Mouse (Mus musculus): Measurements from ENCODE around the gene Crtam. TPM values are rescaled to one million over a fixed set of nuclear protein-coding genes. Genes with fewer than 3 reads are reported as not detected.

Crtam gene
- 0.09 and 0.18 TPM in 2 replicates for polyA plus RNA-seq (2015; fragmentation: Nextera tagmentation; extraction: Ambion mirVana)

GRCm38 (mm10) chr9:41004415-41004814, at the start of gene Crtam:
Gene Crtam (minus strand): TSS chr9:41004628.
- ATAC-seq: no peak
- WGBS: 45% methylated on average over 4 of the region's 4 CpGs

GRCm38 (mm10) chr9:41054166-41054565, 49.7 kb upstream of the Crtam start:
- 85% methylated on average over 9 of the region's 9 CpGs for WGBS
- H3K27me3 ChIP-seq (replicated peaks; ENCODE audit: control insufficient read depth, insufficient read depth, low read length): no peaks in the 10 kb centered on the region
- no peak overlapping the region for H3K9ac ChIP-seq (ENCODE audit: low read depth, low read length)
- H3K36me3 ChIP-seq (ENCODE audit: control insufficient read depth, insufficient read depth, low read length): no peaks in the 10 kb centered on the region
- no peak overlapping the region for H3K4me2 ChIP-seq (ENCODE audit: low read depth, low read length)
- H3K4me3 ChIP-seq (ENCODE audit: low read length): no peak overlapping the region
- no peaks in the 10 kb centered on the region for H3K4me1 ChIP-seq (ENCODE audit: control insufficient read depth, insufficient read depth, low read length)
- H3K27ac ChIP-seq (ENCODE audit: low read length): no peak overlapping the region
- no peak for ATAC-seq
- no peaks in the 10 kb centered on the region for H3K9me3 ChIP-seq (ENCODE audit: control insufficient read depth, low read length)

More at GRCm38 (mm10) chr9:41004415-41004814, at the start of gene Crtam:
- Histone ChIP-seq H3K27me3 (replicated peaks; ENCODE audit: control insufficient read depth, insufficient read depth, low read length) (no peaks in the 10 kb centered on the region), H3K27ac (ENCODE audit: low read length) (no peak within 1 kb of the TSS), H3K4me3 (ENCODE audit: low read length) (no peak within 1 kb of the TSS), H3K4me2 (ENCODE audit: low read depth, low read length) (no peak within 1 kb of the TSS), H3K9ac (ENCODE audit: low read depth, low read length) (no peak within 1 kb of the TSS), H3K9me3 (ENCODE audit: control insufficient read depth, low read length) (no peaks in the 10 kb centered on the region), H3K4me1 (ENCODE audit: control insufficient read depth, insufficient read depth, low read length) (no peaks in the 10 kb centered on the region), H3K36me3 (ENCODE audit: control insufficient read depth, insufficient read depth, low read length) (no peaks in the 10 kb centered on the region)

DNA sequence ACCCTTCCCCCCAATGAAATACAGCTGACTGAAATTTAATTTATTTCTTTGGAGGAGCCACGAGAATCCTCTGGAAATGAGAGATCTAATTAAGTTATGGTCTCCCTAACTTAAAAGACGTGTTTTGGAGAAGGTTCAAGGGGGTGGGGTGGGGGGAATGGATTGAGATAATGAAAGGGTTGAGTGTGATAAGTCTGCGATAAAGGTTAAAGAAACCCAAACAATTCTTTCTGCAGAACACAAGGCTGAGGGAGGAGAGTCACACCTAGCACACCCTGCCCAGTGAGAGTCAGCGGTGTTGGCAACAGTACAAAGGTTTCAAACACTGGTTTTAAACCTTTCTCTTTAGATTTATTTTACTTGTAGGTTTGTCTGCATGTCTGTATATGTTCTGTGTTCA, 49.0 kb upstream of the Crtam start:
- Histone ChIP-seq H3K9ac (ENCODE audit: low read depth, low read length) (no peak overlapping the region), H3K4me2 (ENCODE audit: low read depth, low read length) (no peak overlapping the region), H3K4me1 (ENCODE audit: control insufficient read depth, insufficient read depth, low read length) (no peaks in the 10 kb centered on the region), H3K36me3 (ENCODE audit: control insufficient read depth, insufficient read depth, low read length) (no peaks in the 10 kb centered on the region), H3K27ac (ENCODE audit: low read length) (no peak overlapping the region), H3K27me3 (replicated peaks; ENCODE audit: control insufficient read depth, insufficient read depth, low read length) (no peaks in the 10 kb centered on the region), H3K4me3 (ENCODE audit: low read length) (no peak overlapping the region), H3K9me3 (ENCODE audit: control insufficient read depth, low read length) (no peaks in the 10 kb centered on the region)
- WGBS: 60% methylated on average over 4 of the region's 4 CpGs
- no peak for ATAC-seq

- Histone ChIP-seq H3K4me1 (ENCODE audit: control insufficient read depth, insufficient read depth, low read length) (no peaks in the 10 kb centered on the region), H3K9me3 (ENCODE audit: control insufficient read depth, low read length) (no peaks in the 10 kb centered on the region), H3K4me3 (ENCODE audit: low read length) (no peak overlapping the region), H3K27me3 (replicated peaks; ENCODE audit: control insufficient read depth, insufficient read depth, low read length) (no peaks in the 10 kb centered on the region), H3K9ac (ENCODE audit: low read depth, low read length) (no peak overlapping the region), H3K4me2 (ENCODE audit: low read depth, low read length) (no peak overlapping the region), H3K36me3 (ENCODE audit: control insufficient read depth, insufficient read depth, low read length) (no peaks in the 10 kb centered on the region), H3K27ac (ENCODE audit: low read length) (no peak overlapping the region)
- no peak for ATAC-seq
- WGBS: 57% methylated on average over 11 of the region's 11 CpGs
These were observed 46.9 kb upstream of the Crtam start for GRCm38 (mm10) chr9:41051080-41051932.

- Histone ChIP-seq H3K27ac (ENCODE audit: low read length) (no peak overlapping the region), H3K27me3 (replicated peaks; ENCODE audit: control insufficient read depth, insufficient read depth, low read length) (no peaks in the 10 kb centered on the region), H3K9ac (ENCODE audit: low read depth, low read length) (no peak overlapping the region), H3K4me1 (ENCODE audit: control insufficient read depth, insufficient read depth, low read length) (no peaks in the 10 kb centered on the region), H3K36me3 (ENCODE audit: control insufficient read depth, insufficient read depth, low read length) (no peaks in the 10 kb centered on the region), H3K9me3 (ENCODE audit: control insufficient read depth, low read length) (no peaks in the 10 kb centered on the region), H3K4me2 (ENCODE audit: low read depth, low read length) (no peak overlapping the region), H3K4me3 (ENCODE audit: low read length) (no peak overlapping the region)
- no peak for ATAC-seq
- WGBS: 55% methylated on average over 12 of the region's 12 CpGs
These were observed 46.1 kb upstream of the Crtam start for GRCm38 (mm10) chr9:41050331-41051079.

GRCm38 (mm10) chr9:41049282-41049681, 44.9 kb upstream of the Crtam start:
- Histone ChIP-seq H3K36me3 (ENCODE audit: control insufficient read depth, insufficient read depth, low read length) (no peaks in the 10 kb centered on the region), H3K9ac (ENCODE audit: low read depth, low read length) (no peak overlapping the region), H3K27ac (ENCODE audit: low read length) (no peak overlapping the region), H3K4me1 (ENCODE audit: control insufficient read depth, insufficient read depth, low read length) (no peaks in the 10 kb centered on the region), H3K27me3 (replicated peaks; ENCODE audit: control insufficient read depth, insufficient read depth, low read length) (no peaks in the 10 kb centered on the region), H3K9me3 (ENCODE audit: control insufficient read depth, low read length) (no peaks in the 10 kb centered on the region), H3K4me3 (ENCODE audit: low read length) (no peak overlapping the region), H3K4me2 (ENCODE audit: low read depth, low read length) (no peak overlapping the region)
- ATAC-seq: no peak
- WGBS: 83% methylated on average over 7 of the region's 7 CpGs

DNA sequence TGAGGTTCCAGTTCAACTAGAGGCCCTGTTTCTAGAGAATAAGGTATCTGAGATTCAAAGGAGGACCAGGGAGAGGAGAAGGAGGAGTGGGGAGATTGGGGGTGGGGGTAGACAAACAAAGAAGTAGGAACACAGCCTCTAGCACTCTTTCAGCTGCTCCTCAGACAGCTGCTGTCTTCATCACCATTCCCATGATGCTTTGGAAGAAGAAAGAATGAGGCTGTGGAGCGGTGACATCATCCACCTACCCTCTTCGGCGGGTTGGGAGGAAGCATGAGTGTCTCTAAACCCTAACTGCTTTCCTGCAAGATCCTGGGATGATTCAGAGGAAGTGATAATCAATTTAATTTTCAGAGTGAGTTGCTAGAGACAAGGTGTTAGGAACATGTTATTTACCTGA, 44.4 kb upstream of the Crtam start:
- no peak overlapping the region for H3K27ac ChIP-seq (ENCODE audit: low read length)
- H3K4me1 ChIP-seq (ENCODE audit: control insufficient read depth, insufficient read depth, low read length): no peaks in the 10 kb centered on the region
- H3K4me3 ChIP-seq (ENCODE audit: low read length): no peak overlapping the region
- no peaks in the 10 kb centered on the region for H3K27me3 ChIP-seq (replicated peaks; ENCODE audit: control insufficient read depth, insufficient read depth, low read length)
- no peak overlapping the region for H3K9ac ChIP-seq (ENCODE audit: low read depth, low read length)
- WGBS: 76% methylated on average over 3 of the region's 3 CpGs
- no peaks in the 10 kb centered on the region for H3K9me3 ChIP-seq (ENCODE audit: control insufficient read depth, low read length)
- ATAC-seq: no peak
- H3K4me2 ChIP-seq (ENCODE audit: low read depth, low read length): no peak overlapping the region
- H3K36me3 ChIP-seq (ENCODE audit: control insufficient read depth, insufficient read depth, low read length): no peaks in the 10 kb centered on the region

DNA sequence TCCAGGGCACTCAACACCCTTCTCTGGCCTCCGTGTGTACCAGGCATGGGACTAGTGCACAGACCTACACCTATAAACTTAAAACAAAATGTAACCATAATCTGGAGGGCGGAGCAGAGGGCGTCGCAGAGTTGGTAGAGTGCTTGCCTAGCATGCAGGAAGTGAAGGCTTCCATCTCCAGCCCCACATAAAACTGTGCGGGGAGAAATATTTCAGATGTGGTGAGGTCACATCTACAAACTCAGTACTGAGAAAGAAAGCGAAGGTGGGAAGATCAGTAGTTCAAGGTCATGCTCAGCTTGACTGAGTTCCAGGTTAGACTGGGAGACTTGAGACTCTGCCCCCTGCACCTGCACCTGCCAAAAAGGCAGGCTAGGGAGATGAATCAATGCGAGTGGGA, 43.8 kb upstream of the Crtam start:
- no peaks in the 10 kb centered on the region for H3K4me1 ChIP-seq (ENCODE audit: control insufficient read depth, insufficient read depth, low read length)
- WGBS: 92% methylated on average over 7 of the region's 7 CpGs
- no peak overlapping the region for H3K27ac ChIP-seq (ENCODE audit: low read length)
- no peaks in the 10 kb centered on the region for H3K36me3 ChIP-seq (ENCODE audit: control insufficient read depth, insufficient read depth, low read length)
- H3K9ac ChIP-seq (ENCODE audit: low read depth, low read length): no peak overlapping the region
- ATAC-seq: no peak
- no peaks in the 10 kb centered on the region for H3K9me3 ChIP-seq (ENCODE audit: control insufficient read depth, low read length)
- H3K4me3 ChIP-seq (ENCODE audit: low read length): no peak overlapping the region
- no peaks in the 10 kb centered on the region for H3K27me3 ChIP-seq (replicated peaks; ENCODE audit: control insufficient read depth, insufficient read depth, low read length)
- H3K4me2 ChIP-seq (ENCODE audit: low read depth, low read length): no peak overlapping the region

GRCm38 (mm10) chr9:41047654-41048053, 43.2 kb upstream of the Crtam start:
- Histone ChIP-seq H3K36me3 (ENCODE audit: control insufficient read depth, insufficient read depth, low read length) (no peaks in the 10 kb centered on the region), H3K9me3 (ENCODE audit: control insufficient read depth, low read length) (no peaks in the 10 kb centered on the region), H3K27ac (ENCODE audit: low read length) (no peak overlapping the region), H3K27me3 (replicated peaks; ENCODE audit: control insufficient read depth, insufficient read depth, low read length) (no peaks in the 10 kb centered on the region), H3K4me2 (ENCODE audit: low read depth, low read length) (no peak overlapping the region), H3K4me3 (ENCODE audit: low read length) (no peak overlapping the region), H3K9ac (ENCODE audit: low read depth, low read length) (no peak overlapping the region), H3K4me1 (ENCODE audit: control insufficient read depth, insufficient read depth, low read length) (no peaks in the 10 kb centered on the region)
- no peak for ATAC-seq
- 75% methylated on average over 2 of the region's 2 CpGs for WGBS
